Comparison of ENCODE assay signal across 8 mouse cellular contexts in the genomic region with DNA sequence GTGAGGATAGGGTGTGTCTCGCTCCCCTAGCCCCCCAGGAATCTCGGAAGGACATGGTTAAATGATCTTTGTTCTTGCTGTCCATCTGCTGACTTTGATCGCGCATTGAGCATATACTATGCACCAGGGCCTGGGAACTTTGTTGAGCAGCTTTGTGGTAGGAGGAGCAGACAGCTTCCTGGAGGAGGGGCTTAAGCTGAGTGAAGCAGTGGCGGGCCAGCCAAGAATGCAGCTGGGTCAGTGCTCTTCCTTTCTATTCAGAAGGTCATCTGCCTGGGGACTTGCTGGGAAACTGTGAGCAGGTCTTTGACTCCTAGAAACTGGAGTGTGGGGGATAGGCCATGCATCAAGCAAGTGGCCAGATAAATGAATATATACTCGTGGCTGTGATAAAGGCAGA. TPM values are rescaled to one million over a fixed set of nuclear protein-coding genes. Genes with fewer than 3 reads are reported as not detected.
A peak's percentile ranks its signal among the peaks of the same experiment; 100 is the strongest.
DNase-seq lines count a peak whose midpoint lies in the region; ATAC-seq and TF ChIP-seq lines count a peak whose summit lies in the region.

No protein-coding gene starts in this region.

- no peak overlapping the region for H3K27ac ChIP-seq in kidney, embryonic 16.5 days (ENCODE audit: low read length)
- H3K27ac ChIP-seq in embryonic facial prominence, embryonic 13.5 days, result no peak overlapping the region
- no peak overlapping the region for H3K27ac ChIP-seq in kidney, adult 2 months (ENCODE audit: insufficient read depth, low read depth, low read length)
- no peak overlapping the region for H3K27ac ChIP-seq in neural tube, embryonic 14.5 days (ENCODE audit: low read depth, low read length)

- H3K9me3 ChIP-seq in kidney, embryonic 16.5 days (ENCODE audit: low read length), result no peaks in the 10 kb centered on the region
- no peaks in the 10 kb centered on the region for H3K9me3 ChIP-seq in embryonic facial prominence, embryonic 13.5 days
- H3K9me3 ChIP-seq in neural tube, embryonic 14.5 days (ENCODE audit: control insufficient read depth, low read length), result no peaks in the 10 kb centered on the region

- H3K9ac ChIP-seq in kidney, embryonic 16.5 days (replicated peaks; ENCODE audit: low read length), result no peak overlapping the region
- no peak overlapping the region for H3K9ac ChIP-seq in embryonic facial prominence, embryonic 13.5 days
- H3K9ac ChIP-seq in neural tube, embryonic 14.5 days (replicated peaks; ENCODE audit: low read depth, low read length), result no peak overlapping the region

- TF ChIP-seq POLR2A in kidney, adult 2 months (IDR thresholded peaks at IDR 0.05; ENCODE audit: low read depth, low read length), result no peak

- H3K4me1 ChIP-seq in kidney, embryonic 16.5 days (ENCODE audit: insufficient read depth, low read length), result peaks cover 51% of the 10 kb centered on the region
- peaks cover 84% of the 10 kb centered on the region for H3K4me1 ChIP-seq in embryonic facial prominence, embryonic 13.5 days
- H3K4me1 ChIP-seq in kidney, adult 2 months (ENCODE audit: control insufficient read depth, insufficient read depth, low read length), result peaks cover 36% of the 10 kb centered on the region
- peaks cover 54% of the 10 kb centered on the region for H3K4me1 ChIP-seq in neural tube, embryonic 14.5 days (ENCODE audit: control insufficient read depth, insufficient read depth, low read length)

- no peak for TF ChIP-seq CTCF in kidney, adult 2 months (conservative IDR thresholded peaks at IDR 0.05; ENCODE audit: insufficient read depth, insufficient read length, low read depth, low read length)

- 0 out of 2 replicates have a peak, but pooled peaks cover 3% of the 10 kb centered on the region for H3K36me3 ChIP-seq in kidney, embryonic 16.5 days (ENCODE audit: insufficient read depth, low read length)
- peaks cover 33% of the 10 kb centered on the region for H3K36me3 ChIP-seq in embryonic facial prominence, embryonic 13.5 days
- H3K36me3 ChIP-seq in kidney, adult 2 months (ENCODE audit: control insufficient read depth, insufficient read depth, low read length), result no peaks in the 10 kb centered on the region
- H3K36me3 ChIP-seq in neural tube, embryonic 14.5 days (ENCODE audit: control insufficient read depth, insufficient read depth, low read length), result 0 out of 2 replicates have a peak, but pooled peaks cover 5% of the 10 kb centered on the region

- peak; percentile 59 for DNase-seq in kidney, adult 11 months
- peak; percentile 81 for DNase-seq in kidney, adult 2 months
- DNase-seq in B cell, adult 2 months, result no peak
- no peak for DNase-seq in urinary bladder, postnatal 4 days (ENCODE audit: low spot score in 2 of 2)
- no peak for DNase-seq in cerebellum, adult 8-10 months

- H3K4me3 ChIP-seq in kidney, embryonic 16.5 days (ENCODE audit: low read length), result no peak overlapping the region
- no peak overlapping the region for H3K4me3 ChIP-seq in embryonic facial prominence, embryonic 13.5 days
- H3K4me3 ChIP-seq in kidney, adult 2 months (ENCODE audit: insufficient read depth, low read depth, low read length), result no peak overlapping the region
- H3K4me3 ChIP-seq in neural tube, embryonic 14.5 days (ENCODE audit: low read depth, low read length), result no peak overlapping the region

- ATAC-seq in kidney, embryonic 16.5 days (ENCODE audit: low FRiP score, low TSS enrichment), result no peak
- ATAC-seq in embryonic facial prominence, embryonic 13.5 days (ENCODE audit: insufficient number of reproducible peaks, insufficient read depth, low FRiP score, low TSS enrichment, low read depth), result no peak
- ATAC-seq in neural tube, embryonic 14.5 days (ENCODE audit: low read depth), result no peak

- 75% methylated on average over 6 of the region's 6 CpGs for WGBS in kidney, embryonic 16.5 days
- WGBS in embryonic facial prominence, embryonic 13.5 days, result 73% methylated on average over 6 of the region's 6 CpGs
- WGBS in kidney, adult 2 months, result 63% methylated on average over 6 of the region's 6 CpGs
- WGBS in neural tube, embryonic 14.5 days, result 72% methylated on average over 6 of the region's 6 CpGs

- H3K27me3 ChIP-seq in kidney, embryonic 16.5 days (ENCODE audit: insufficient read depth, low read length), result no peaks in the 10 kb centered on the region
- no peaks in the 10 kb centered on the region for H3K27me3 ChIP-seq in embryonic facial prominence, embryonic 13.5 days
- no peaks in the 10 kb centered on the region for H3K27me3 ChIP-seq in kidney, adult 2 months (replicated peaks; ENCODE audit: control insufficient read depth, insufficient read depth, low read length)
- H3K27me3 ChIP-seq in neural tube, embryonic 14.5 days (ENCODE audit: control insufficient read depth, insufficient read depth, low read length), result no peaks in the 10 kb centered on the region

- no peak overlapping the region for H3K4me2 ChIP-seq in kidney, embryonic 16.5 days (replicated peaks; ENCODE audit: low read depth, low read length)
- H3K4me2 ChIP-seq in embryonic facial prominence, embryonic 13.5 days, result peak overlapping the region; percentile 82
- H3K4me2 ChIP-seq in neural tube, embryonic 14.5 days (ENCODE audit: low read depth, low read length), result peak overlapping the region; percentile 93; the same call in 1 of the 2 replicates

RNA-seq across cellular contexts. Expression of a gene that starts 7.9 kb away (rescaled TPM):
- 16.9 and 17.3 TPM in 2 replicates for polyA plus RNA-seq in kidney, embryonic 16.5 days (2015; fragmentation: Nextera tagmentation; extraction: Ambion mirVana)
- polyA plus RNA-seq in embryonic facial prominence, embryonic 13.5 days (2015; fragmentation: Nextera tagmentation; extraction: Ambion mirVana), result 21.5 and 22.1 TPM in 2 replicates
- 31.8 and 33.9 TPM in 2 replicates for polyA plus RNA-seq in kidney, adult 2 months (2012; rRNA removed)
- 19.3 and 23.9 TPM in 2 replicates for polyA plus RNA-seq in neural tube, embryonic 14.5 days (2014; fragmentation: Nextera tagmentation; extraction: Ambion mirVana)

RNA-seq across cellular contexts. Expression of a gene that starts 58.8 kb away (rescaled TPM):
- polyA plus RNA-seq in kidney, embryonic 16.5 days (2015; fragmentation: Nextera tagmentation; extraction: Ambion mirVana), result 82.5 and 83.7 TPM in 2 replicates
- 80.6 and 90.9 TPM in 2 replicates for polyA plus RNA-seq in embryonic facial prominence, embryonic 13.5 days (2015; fragmentation: Nextera tagmentation; extraction: Ambion mirVana)
- polyA plus RNA-seq in kidney, adult 2 months (2012; rRNA removed), result 70.0 and 75.9 TPM in 2 replicates
- polyA plus RNA-seq in neural tube, embryonic 14.5 days (2014; fragmentation: Nextera tagmentation; extraction: Ambion mirVana), result 51.5 and 58.5 TPM in 2 replicates

Comparison
In these comparisons a context has a peak if more than half of its experiments do, and no peak if none do; other contexts are left out.
1. DNase-seq: peak in kidney, adult 11 months (single experiment) and kidney, adult 2 months (single experiment); none in B cell, adult 2 months (0 of 2), urinary bladder, postnatal 4 days (0 of 2) and cerebellum, adult 8-10 months (single experiment).